Mouse (Mus musculus): ENCODE data around the gene Mpv17. TPM values are rescaled to one million over a fixed set of nuclear protein-coding genes. Genes with fewer than 3 reads are reported as not detected.
A peak's percentile ranks its signal among the peaks of the same experiment; 100 is the strongest.

The Mpv17 gene
- total and polyA plus RNA-seq, 3 experiments: 25.8 to 49.9 TPM; not detected in 1

DNA sequence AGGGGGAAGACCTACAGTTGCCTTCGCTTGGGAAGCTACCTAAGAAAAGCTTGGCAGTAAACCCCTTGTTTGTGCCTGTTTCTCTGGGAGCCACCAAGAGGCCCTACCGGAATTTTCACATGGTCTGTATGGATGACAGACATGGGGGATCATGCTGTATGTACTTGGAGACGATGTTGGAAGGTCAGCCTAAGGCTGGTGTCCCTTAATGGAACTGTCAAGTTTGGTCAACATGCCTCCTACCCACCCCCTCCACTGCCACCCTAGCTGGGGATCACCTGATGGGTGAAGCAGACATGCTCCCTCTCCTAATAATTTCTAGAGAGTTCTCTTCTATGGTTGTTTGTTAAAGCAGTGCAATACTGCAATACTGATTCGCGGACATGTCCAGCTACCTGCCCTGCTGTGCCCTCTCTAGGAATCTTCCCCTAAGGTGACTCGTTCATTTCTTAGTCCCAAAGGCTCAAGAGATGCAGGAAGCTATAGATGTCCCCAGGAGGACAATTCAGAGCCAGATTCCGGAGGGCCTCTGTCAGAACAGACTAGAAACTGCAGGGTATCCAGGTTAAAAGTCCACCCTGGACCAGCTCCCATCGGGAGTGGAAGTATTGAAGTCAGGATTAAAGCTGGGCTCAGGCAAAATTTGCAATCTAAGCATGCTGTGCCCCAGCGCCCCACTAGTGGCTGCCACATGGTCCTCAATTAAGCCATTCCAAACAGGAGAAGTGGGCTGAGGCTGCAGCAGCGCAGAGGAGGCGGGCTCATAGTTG lies 58.2 kb downstream of the Mpv17 start:
- H3K27ac ChIP-seq (ENCODE audit: control insufficient read depth, low read depth, low read length): no peak overlapping the region
- H3K9me3 ChIP-seq (replicated peaks; ENCODE audit: insufficient read depth, low read length): no peaks in the 10 kb centered on the region
- no peaks in the 10 kb centered on the region for H3K79me2 ChIP-seq (ENCODE audit: control insufficient read depth, insufficient read depth, low read length, poor library complexity)
- no peak for DNase-seq (ENCODE audit: low read depth, low spot score)
- TF ChIP-seq UBTF (IDR thresholded peaks at IDR 0.05; ENCODE audit: borderline replicate concordance, insufficient read depth, low read depth, low read length) (no peak), USF1 (IDR thresholded peaks at IDR 0.05; ENCODE audit: low read depth, low read length) (no peak), MAZ (IDR thresholded peaks at IDR 0.05; ENCODE audit: low read depth, low read length) (no peak), MYC (IDR thresholded peaks at IDR 0.05; ENCODE audit: low read depth, low read length) (no peak), TAL1 (IDR thresholded peaks at IDR 0.05; ENCODE audit: low read length) (no peak), USF2 (IDR thresholded peaks at IDR 0.05; ENCODE audit: borderline replicate concordance in 1 of 2, insufficient read depth in 1 of 2, low read depth in 1 of 2, low read length in 2 of 2) (no peak), EP300 (IDR thresholded peaks at IDR 0.05; ENCODE audit: low read depth in 1 of 2, low read length in 2 of 2) (no peak), ETS1 (IDR thresholded peaks at IDR 0.05; ENCODE audit: low read depth, low read length) (no peak), CTCF (IDR thresholded peaks at IDR 0.05 in 2 of 3, conservative IDR thresholded peaks at IDR 0.05 in 1 of 3; ENCODE audit: control insufficient read depth in 1 of 3, insufficient read depth in 1 of 3, low read depth in 2 of 3, low read length in 3 of 3, poor library complexity in 1 of 3, severe bottlenecking in 1 of 3) (no peak), CHD1 (IDR thresholded peaks at IDR 0.05; ENCODE audit: low read depth, low read length) (no peak), TBP (IDR thresholded peaks at IDR 0.05; ENCODE audit: low read depth, low read length) (no peak), ZNF384 (IDR thresholded peaks at IDR 0.05; ENCODE audit: low read depth, low read length) (no peak), MEF2A (IDR thresholded peaks at IDR 0.05; ENCODE audit: extremely low read depth, insufficient replicate concordance, low read depth, low read length, poor library complexity, severe bottlenecking) (no peak)
- H3K4me1 ChIP-seq (ENCODE audit: control insufficient read depth in 1 of 2, insufficient read depth in 2 of 2, low read length in 2 of 2): no peaks in the 10 kb centered on the region
- H3K9ac ChIP-seq (ENCODE audit: control insufficient read depth, low read depth, low read length, poor library complexity, severe bottlenecking): no peak overlapping the region
- H3K36me3 ChIP-seq (ENCODE audit: control insufficient read depth in 1 of 2, insufficient read depth in 2 of 2, low read length in 2 of 2): no peaks in the 10 kb centered on the region
- peak overlapping the region; percentile 7 to 34; a peak in 2 of 4 replicates for H3K4me3 ChIP-seq (ENCODE audit: control insufficient read depth in 1 of 2, insufficient read depth in 1 of 2, low read depth in 2 of 2, low read length in 2 of 2)
- H3K27me3 ChIP-seq (ENCODE audit: control insufficient read depth in 1 of 2, insufficient read depth in 2 of 2, low read length in 2 of 2): peaks cover 2 to 7% of the 10 kb centered on the region in 2 experiments

- Histone ChIP-seq H3K27me3 (ENCODE audit: control insufficient read depth in 1 of 2, insufficient read depth in 2 of 2, low read length in 2 of 2) (peaks cover 7 to 12% of the 10 kb centered on the region in 2 experiments), H3K9me3 (replicated peaks; ENCODE audit: insufficient read depth, low read length) (no peaks in the 10 kb centered on the region), H3K9ac (ENCODE audit: control insufficient read depth, low read depth, low read length, poor library complexity, severe bottlenecking) (0 out of 2 replicates have a peak overlapping the region, but pooled peaks have one; percentile 15), H3K79me2 (ENCODE audit: control insufficient read depth, insufficient read depth, low read length, poor library complexity) (no peaks in the 10 kb centered on the region), H3K27ac (ENCODE audit: control insufficient read depth, low read depth, low read length) (no peak overlapping the region), H3K4me1 (ENCODE audit: control insufficient read depth in 1 of 2, insufficient read depth in 2 of 2, low read length in 2 of 2) (no peaks in the 10 kb centered on the region), H3K4me3 (ENCODE audit: control insufficient read depth in 1 of 2, insufficient read depth in 1 of 2, low read depth in 2 of 2, low read length in 2 of 2) (peak overlapping the region; percentile 7 to 34; a peak in 3 of 4 replicates), H3K36me3 (ENCODE audit: control insufficient read depth in 1 of 2, insufficient read depth in 2 of 2, low read length in 2 of 2) (no peaks in the 10 kb centered on the region)
- DNase-seq (ENCODE audit: low read depth, low spot score): peak; percentile 65
- TF ChIP-seq JUND (IDR thresholded peaks at IDR 0.05; ENCODE audit: low read depth, low read length) (no peak), POLR2AphosphoS5 (IDR thresholded peaks at IDR 0.05; ENCODE audit: borderline replicate concordance, low read depth, low read length) (no peak), BHLHE40 (IDR thresholded peaks at IDR 0.05; ENCODE audit: borderline replicate concordance, low read depth, low read length) (peak; percentile 50; the same call in 1 of the 2 replicates), POLR2A (IDR thresholded peaks at IDR 0.05; ENCODE audit: control insufficient read depth in 1 of 2, insufficient read depth in 1 of 2, low read depth in 1 of 2, low read length in 2 of 2, poor library complexity in 1 of 2) (0 out of 4 replicates have a peak, but pooled peaks of 1 of the 2 experiments have one; percentile 32)
Observed at GRCm38 (mm10) chr5:31094799-31095691, 59.0 kb downstream of the Mpv17 start.
